Mouse (Mus musculus) hindbrain, embryonic 10.5 days (tissue): ENCODE results near the gene Gse1. TPM values are rescaled to one million over a fixed set of nuclear protein-coding genes. Genes with fewer than 3 reads are reported as not detected.

ENCODE experiments used
- DNase-seq: peaks from one replicate; pipeline ENCODE4 v3.0.0-alpha.2; 2017; ENCODE audit warnings: low spot score
- H3K27ac ChIP-seq: fragments of 300-500 bp; sonication (generic); 2 replicates; pipeline ENCODE4 v1.5.1; 2016; ENCODE audit warnings: mild to moderate bottlenecking, moderate library complexity
- H3K27me3 ChIP-seq: fragments of 300-500 bp; sonication (generic); 2 replicates; pipeline ENCODE4 v1.6.1; 2016; ENCODE audit warnings: mild to moderate bottlenecking; ENCODE audit not compliant: poor library complexity, insufficient read depth, severe bottlenecking
- H3K36me3 ChIP-seq: fragments of 300-500 bp; sonication (generic); 2 replicates; pipeline ENCODE4 v1.6.1; 2016; ENCODE audit warnings: mild to moderate bottlenecking, moderate library complexity
- H3K4me1 ChIP-seq: fragments of 300-500 bp; sonication (generic); replicated peaks from 2 replicates; pipeline ENCODE4 v1.6.1; 2016; ENCODE audit warnings: mild to moderate bottlenecking
- H3K4me3 ChIP-seq: fragments of 300-500 bp; sonication (generic); 2 replicates; pipeline ENCODE4 v1.5.1; 2016; ENCODE audit warnings: mild to moderate bottlenecking, moderate library complexity
- H3K9me3 ChIP-seq: fragments of 300-500 bp; sonication (generic); 2 replicates; pipeline ENCODE4 v1.6.1; 2016; ENCODE audit warnings: mild to moderate bottlenecking, moderate library complexity
- WGBS: fragments of 180-500 bp; shearing (Covaris S2); methylation state at CpG from one replicate; pipeline ENCODE4 v1.1.7; 2016; 5-methylcytosine and 5-hydroxymethylcytosine counted together
- polyA plus RNA-seq: library from polyadenylated mRNA; unstranded; fragments of >200 nt; fragmentation: Nextera tagmentation; extraction: Ambion mirVana; gene quantifications from 2 replicates; pipeline ENCODE4 v1.2.1, GENCODE M21; 2016

Gene Gse1
- polyA plus RNA-seq, 1 experiment from 2014 or later = 22.9 TPM

DNA sequence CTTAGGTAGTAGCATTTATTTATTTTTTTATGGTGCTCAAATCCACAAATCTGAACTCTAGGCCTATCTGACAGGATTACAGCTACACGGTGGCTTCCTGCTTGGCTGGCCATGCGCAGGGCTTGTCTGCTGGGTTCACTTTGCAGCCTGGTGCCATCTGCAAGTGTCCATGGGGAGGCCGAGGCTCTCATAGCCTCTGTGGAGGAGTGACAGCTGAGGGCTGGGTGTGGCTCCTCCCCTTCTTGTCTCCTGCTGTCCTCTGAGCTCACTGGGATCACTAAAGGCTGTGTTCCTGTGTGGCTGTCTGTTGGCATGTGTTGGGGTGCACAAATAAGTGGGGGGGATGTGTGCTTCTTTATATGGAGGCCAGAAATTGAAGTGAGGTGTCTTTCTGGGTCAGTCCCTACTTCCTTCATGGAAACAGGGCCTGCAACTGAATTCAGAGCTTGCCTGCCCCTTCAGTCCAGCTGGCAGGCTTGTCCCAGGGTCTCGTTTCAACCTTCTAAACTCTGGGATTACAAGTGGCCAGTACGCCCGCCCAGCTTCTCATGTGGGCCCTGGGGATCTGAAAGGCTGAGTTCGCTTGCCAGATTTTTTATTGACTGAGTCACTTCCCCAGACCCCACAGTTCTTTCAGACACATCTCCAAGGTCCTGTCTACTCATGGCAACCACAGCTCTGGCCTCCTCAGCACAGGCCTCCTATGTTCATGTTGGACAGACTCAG lies 12.7 kb upstream of the Gse1 start:
- Histone ChIP-seq H3K36me3 (no peaks in the 10 kb centered on the region), H3K9me3 (no peaks in the 10 kb centered on the region), H3K27ac (peak overlapping the region; percentile 73), H3K4me3 (no peak overlapping the region), H3K4me1 (peaks cover 73% of the 10 kb centered on the region), H3K27me3 (no peaks in the 10 kb centered on the region; the same call in 1 of the 2 replicates)
- 49% methylated on average over 7 of the region's 7 CpGs for WGBS
- peak; percentile 49 for DNase-seq

DNA sequence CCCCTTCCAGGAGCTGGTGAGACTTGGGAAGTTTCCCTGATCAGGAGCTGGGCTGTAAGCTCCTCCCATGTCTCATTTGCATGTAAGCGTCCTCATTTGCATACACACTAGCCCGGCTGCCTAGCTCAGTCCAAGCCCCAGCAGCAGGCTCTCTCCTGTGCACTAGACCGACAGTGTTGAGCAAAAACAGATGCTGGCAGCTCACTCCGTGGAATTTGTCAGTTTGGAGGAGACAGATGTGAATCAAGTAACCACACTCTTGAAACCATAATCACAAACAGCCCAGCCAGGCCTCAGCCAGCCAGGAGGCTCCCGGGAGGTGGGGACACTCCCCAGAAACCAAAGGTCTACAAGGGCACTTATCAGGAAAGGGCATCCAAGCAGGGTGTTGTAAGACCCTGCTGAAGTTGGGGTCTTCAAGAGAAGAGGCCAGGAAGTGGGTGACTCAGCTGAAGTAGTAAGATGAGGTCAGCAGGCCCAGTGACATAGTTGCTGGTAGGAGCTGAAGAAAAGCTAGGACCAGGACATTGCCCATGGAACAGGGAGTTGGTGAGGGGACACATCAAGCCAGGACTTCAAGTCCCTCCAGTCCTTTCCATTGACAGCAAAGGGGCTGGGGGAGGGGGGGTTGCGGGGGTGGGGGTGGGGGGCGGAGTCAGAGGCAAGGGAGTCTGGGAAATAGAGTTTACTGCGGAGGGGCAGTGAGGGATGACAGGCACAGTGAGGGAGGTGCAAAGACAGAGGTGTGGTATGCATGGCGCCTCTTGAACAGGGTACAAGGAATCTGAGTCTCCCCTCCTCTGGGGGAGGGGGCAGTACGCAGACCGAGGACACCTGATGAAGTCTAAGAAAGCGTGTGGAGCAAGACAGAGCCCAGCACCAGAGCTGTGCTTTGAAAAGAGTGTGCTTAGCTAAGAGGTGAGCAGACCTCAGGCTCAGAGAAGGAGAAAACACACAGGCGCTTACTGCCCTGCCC lies 11.1 kb upstream of the Gse1 start:
- peak overlapping the region; percentile 9; the same call in 1 of the 2 replicates for H3K4me3 ChIP-seq
- DNase-seq = peak; percentile 69
- WGBS = 17% methylated on average over 13 of the region's 13 CpGs
- H3K4me1 ChIP-seq = peaks cover 66% of the 10 kb centered on the region
- peaks cover 16% of the 10 kb centered on the region for H3K27me3 ChIP-seq
- H3K9me3 ChIP-seq = no peaks in the 10 kb centered on the region
- H3K27ac ChIP-seq = peak overlapping the region; percentile 78
- H3K36me3 ChIP-seq = no peaks in the 10 kb centered on the region

GRCm38 (mm10) chr8:120222548-120222947 lies 5.7 kb upstream of the Gse1 start:
- no peaks in the 10 kb centered on the region for H3K9me3 ChIP-seq
- H3K4me1 ChIP-seq = peaks cover 74% of the 10 kb centered on the region
- 71% methylated on average over 11 of the region's 11 CpGs for WGBS
- H3K4me3 ChIP-seq = no peak overlapping the region
- H3K36me3 ChIP-seq = no peaks in the 10 kb centered on the region
- no peak for DNase-seq
- peaks cover 48% of the 10 kb centered on the region for H3K27me3 ChIP-seq
- H3K27ac ChIP-seq = peak overlapping the region; percentile 60

- H3K36me3 ChIP-seq = no peaks in the 10 kb centered on the region
- H3K9me3 ChIP-seq = no peaks in the 10 kb centered on the region
- no peak for DNase-seq
- H3K4me1 ChIP-seq = peaks cover 83% of the 10 kb centered on the region
- 47% methylated on average over 11 of the region's 11 CpGs for WGBS
- H3K27me3 ChIP-seq = peaks cover 65% of the 10 kb centered on the region
- no peak overlapping the region for H3K4me3 ChIP-seq
- peak overlapping the region; percentile 78 for H3K27ac ChIP-seq
Measured at GRCm38 (mm10) chr8:120224521-120225420, 3.5 kb upstream of the Gse1 start.

- no peaks in the 10 kb centered on the region for H3K9me3 ChIP-seq
- H3K4me1 ChIP-seq = peaks cover 85% of the 10 kb centered on the region
- WGBS = 35% methylated on average over 10 of the region's 10 CpGs
- H3K36me3 ChIP-seq = no peaks in the 10 kb centered on the region
- peak; percentile 54 for DNase-seq
- peak overlapping the region; percentile 1; the same call in 1 of the 2 replicates for H3K4me3 ChIP-seq
- peak overlapping the region; percentile 78 for H3K27ac ChIP-seq
- peaks cover 73% of the 10 kb centered on the region for H3K27me3 ChIP-seq
Measured at GRCm38 (mm10) chr8:120225421-120226151, 2.7 kb upstream of the Gse1 start.

- Histone ChIP-seq H3K27me3 (peaks cover 73% of the 10 kb centered on the region), H3K9me3 (no peaks in the 10 kb centered on the region), H3K27ac (peak overlapping the region; percentile 88), H3K4me1 (peaks cover 93% of the 10 kb centered on the region), H3K36me3 (no peaks in the 10 kb centered on the region), H3K4me3 (peak overlapping the region; percentile 70)
- 55% methylated on average over 5 of the region's 5 CpGs for WGBS
- no peak for DNase-seq
Measured at GRCm38 (mm10) chr8:120226700-120227577, 1.3 kb upstream of the Gse1 start.

DNA sequence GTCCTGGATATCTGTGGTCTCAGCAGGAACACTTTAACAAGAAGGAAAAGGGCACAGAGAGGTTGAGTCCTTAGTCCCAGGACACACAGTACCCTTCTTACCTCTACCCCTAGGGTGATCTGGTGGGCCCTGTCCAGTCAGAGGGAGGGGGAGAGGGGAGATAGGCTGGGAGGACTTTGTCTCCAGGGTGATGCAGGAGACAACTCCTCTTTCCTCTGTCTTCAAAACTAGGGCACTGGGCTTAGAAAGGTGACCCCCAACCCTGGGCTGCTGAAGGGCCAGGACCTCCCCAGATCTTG lies 729 bp upstream of the Gse1 start:
- H3K36me3 ChIP-seq = no peaks in the 10 kb centered on the region
- peaks cover 93% of the 10 kb centered on the region for H3K4me1 ChIP-seq
- H3K9me3 ChIP-seq = no peaks in the 10 kb centered on the region
- peaks cover 73% of the 10 kb centered on the region for H3K27me3 ChIP-seq
- peak overlapping the region; percentile 88 for H3K27ac ChIP-seq
- DNase-seq = no peak
- peak overlapping the region; percentile 70 for H3K4me3 ChIP-seq

GRCm38 (mm10) chr8:120228781-120229573 lies 721 bp downstream of the Gse1 start:
- DNase-seq = peak; percentile 57
- peak overlapping the region; percentile 88 for H3K27ac ChIP-seq
- no peaks in the 10 kb centered on the region for H3K36me3 ChIP-seq
- peaks cover 81% of the 10 kb centered on the region for H3K27me3 ChIP-seq
- H3K9me3 ChIP-seq = no peaks in the 10 kb centered on the region
- H3K4me3 ChIP-seq = peak overlapping the region; percentile 70
- under 1% methylated on average over 125 of the region's 125 CpGs for WGBS
- peaks cover 96% of the 10 kb centered on the region for H3K4me1 ChIP-seq

DNA sequence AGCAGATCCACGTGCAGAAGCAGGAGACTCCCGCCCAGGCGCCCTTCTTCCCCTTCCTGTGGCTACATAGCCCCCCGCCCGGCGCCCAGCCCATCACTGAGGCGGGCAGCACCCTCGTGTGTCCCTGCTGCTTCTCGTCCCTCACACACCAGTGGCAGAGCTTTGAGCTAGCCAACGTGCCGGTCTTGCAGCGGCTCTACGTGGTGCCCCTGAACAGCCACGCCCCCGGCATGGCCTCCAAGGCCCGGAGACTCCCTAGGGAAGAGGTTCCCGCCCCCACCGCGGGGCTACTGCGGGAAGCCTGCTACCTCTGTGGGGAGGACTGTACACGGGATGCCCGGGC lies 1.3 kb downstream of the Gse1 start:
- peaks cover 96% of the 10 kb centered on the region for H3K4me1 ChIP-seq
- peak; percentile 61 for DNase-seq
- peak overlapping the region; percentile 70 for H3K4me3 ChIP-seq
- peaks cover 3% of the 10 kb centered on the region; the same call in 1 of the 2 replicates for H3K36me3 ChIP-seq
- peaks cover 84% of the 10 kb centered on the region for H3K27me3 ChIP-seq
- H3K9me3 ChIP-seq = no peaks in the 10 kb centered on the region
- WGBS = 1% methylated on average over 22 of the region's 22 CpGs
- peak overlapping the region; percentile 88 for H3K27ac ChIP-seq

GRCm38 (mm10) chr8:120230081-120230480 lies 1.8 kb downstream of the Gse1 start:
- peaks cover 96% of the 10 kb centered on the region for H3K4me1 ChIP-seq
- peak overlapping the region; percentile 88 for H3K27ac ChIP-seq
- no peaks in the 10 kb centered on the region for H3K9me3 ChIP-seq
- H3K36me3 ChIP-seq = peaks cover 8% of the 10 kb centered on the region; the same call in 1 of the 2 replicates
- 4% methylated on average over 22 of the region's 22 CpGs for WGBS
- no peak for DNase-seq
- H3K27me3 ChIP-seq = peaks cover 84% of the 10 kb centered on the region
- H3K4me3 ChIP-seq = peak overlapping the region; percentile 70
